Mouse (Mus musculus) heart, embryonic 14.5 days (tissue): ENCODE results near the gene Tbc1d16. TPM values are rescaled to one million over a fixed set of nuclear protein-coding genes. Genes with fewer than 3 reads are reported as not detected.

Experiments
- ATAC-seq: fragments of 200-750 bp; cut with Nextera tagmentation; 2 replicates; pipeline ENCODE4 v1.8.0; 2017; ENCODE audit warnings: low read depth, moderate TSS enrichment; ENCODE audit not compliant: insufficient number of reproducible peaks, insufficient read depth, low FRiP score
- H3K27ac ChIP-seq, 2 experiments: fragments of 200-500 bp in 1 of 2; fragments of 300-500 bp in 1 of 2; sonication (generic) in 1 of 2; replicated peaks in 1 of 2; 2 replicates each; pipeline ENCODE4 v1.5.1; 2012 to 2014; ENCODE audit warnings: low read depth in 2 of 2, low read length in 2 of 2, control low read depth in 1 of 2, mild to moderate bottlenecking in 1 of 2, mixed read lengths in 1 of 2; ENCODE audit not compliant: control insufficient read depth in 1 of 2, insufficient read depth in 1 of 2
- H3K27me3 ChIP-seq: fragments of 300-500 bp; sonication (generic); 2 replicates; pipeline ENCODE4 v1.6.1; 2014; ENCODE audit warnings: mild to moderate bottlenecking, low read length, control low read depth; ENCODE audit not compliant: control insufficient read depth, insufficient read depth
- H3K36me3 ChIP-seq: fragments of 300-500 bp; sonication (generic); 2 replicates; pipeline ENCODE4 v1.6.1; 2014; ENCODE audit warnings: mild to moderate bottlenecking, control low read depth, low read length, mixed read lengths; ENCODE audit not compliant: control insufficient read depth, insufficient read depth
- H3K4me1 ChIP-seq, 2 experiments: fragments of 200-500 bp in 1 of 2; fragments of 300-500 bp in 1 of 2; sonication (generic) in 1 of 2; 2 replicates each; pipeline ENCODE4 v1.6.1; 2012 to 2014; ENCODE audit warnings: low read length in 2 of 2, control low read depth in 1 of 2, mixed read lengths in 1 of 2; ENCODE audit not compliant: control insufficient read depth in 2 of 2, insufficient read depth in 2 of 2
- H3K4me2 ChIP-seq: fragments of 300-500 bp; sonication (generic); 2 replicates; pipeline ENCODE4 v1.6.1; 2014; ENCODE audit warnings: mild to moderate bottlenecking, low read length
- H3K4me3 ChIP-seq, 2 experiments: fragments of 200-500 bp in 1 of 2; fragments of 300-500 bp in 1 of 2; sonication (generic) in 1 of 2; 2 replicates each; pipeline ENCODE4 v1.5.1; 2012 to 2014; ENCODE audit warnings: low read length in 2 of 2, mild to moderate bottlenecking in 2 of 2, control low read depth in 1 of 2, low read depth in 1 of 2, moderate library complexity in 1 of 2; ENCODE audit not compliant: control insufficient read depth in 1 of 2, insufficient read depth in 1 of 2
- H3K9ac ChIP-seq: fragments of 300-500 bp; sonication (generic); 2 replicates; pipeline ENCODE4 v1.6.1; 2014; ENCODE audit warnings: mild to moderate bottlenecking, low read length
- H3K9me3 ChIP-seq: fragments of 300-500 bp; sonication (generic); 2 replicates; pipeline ENCODE4 v1.6.1; 2016; ENCODE audit warnings: low read length, control low read depth; ENCODE audit not compliant: control insufficient read depth
- WGBS: fragments of 180-500 bp; shearing (Covaris S2); extraction: QIAGEN DNeasy Blood & Tissue Kit; methylation state at CpG from one replicate; pipeline ENCODE4 v1.1.7; 2014; 5-methylcytosine and 5-hydroxymethylcytosine counted together
- polyA plus RNA-seq: library from polyadenylated mRNA; unstranded; fragments of >200 nt; fragmentation: Nextera tagmentation; extraction: Ambion mirVana; gene quantifications from 2 replicates; pipeline ENCODE4 v1.2.1, GENCODE M21; 2014

Tbc1d16 gene
- polyA plus RNA-seq, 1 experiment from 2014 or later, result 10.3 TPM

DNA sequence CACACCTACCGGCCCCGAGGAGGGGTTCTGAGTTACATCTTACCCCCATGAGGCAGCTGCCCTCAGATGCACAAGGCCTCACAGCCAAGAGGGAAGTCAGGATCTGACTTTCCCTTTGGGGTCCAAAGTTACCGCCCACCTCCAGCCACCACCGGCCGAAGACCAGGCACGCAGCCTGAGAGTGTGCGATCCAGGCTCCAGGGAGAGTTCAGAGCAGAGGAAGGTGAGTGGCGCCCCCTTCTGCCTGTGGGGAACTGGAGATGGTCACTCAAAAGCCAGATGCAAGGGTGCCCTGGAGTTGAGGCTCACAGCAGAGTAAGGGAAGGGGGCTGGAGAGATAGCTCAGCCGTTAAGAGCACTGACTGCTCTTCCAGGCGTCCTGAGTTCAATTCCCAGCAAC lies 22.6 kb downstream of the Tbc1d16 start:
- Histone ChIP-seq H3K9ac (no peak overlapping the region), H3K36me3 (peaks cover 31% of the 10 kb centered on the region), H3K27me3 (no peaks in the 10 kb centered on the region), H3K4me1 (peaks cover 12 to 13% of the 10 kb centered on the region in 2 experiments), H3K4me3 (no peak overlapping the region), H3K4me2 (no peak overlapping the region), H3K9me3 (no peaks in the 10 kb centered on the region), H3K27ac (no peak overlapping the region)
- no peak for ATAC-seq
- 84% methylated on average over 10 of the region's 10 CpGs for WGBS

DNA sequence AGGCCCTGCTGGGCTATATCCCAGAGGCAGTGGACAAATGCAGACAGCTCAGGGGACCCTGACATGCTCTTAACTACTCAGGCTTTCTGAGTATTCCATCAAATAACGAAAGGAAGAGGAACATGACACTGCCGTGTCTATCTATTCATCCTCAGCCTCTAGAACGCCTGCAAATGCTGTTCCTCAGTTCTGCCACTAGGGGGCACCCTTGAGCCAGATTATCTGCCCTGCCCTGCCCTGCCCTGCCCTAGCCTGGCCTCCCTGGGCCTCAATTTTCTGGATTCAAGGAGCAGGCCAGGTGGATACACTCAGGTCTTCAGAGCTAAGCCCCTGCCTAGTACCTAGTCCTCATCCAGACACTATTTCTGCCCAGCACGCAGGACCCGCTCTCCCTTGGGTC lies 24.9 kb downstream of the Tbc1d16 start:
- Histone ChIP-seq H3K9me3 (no peaks in the 10 kb centered on the region), H3K4me2 (no peak overlapping the region)
- WGBS, result 43% methylated on average over 5 of the region's 5 CpGs

DNA sequence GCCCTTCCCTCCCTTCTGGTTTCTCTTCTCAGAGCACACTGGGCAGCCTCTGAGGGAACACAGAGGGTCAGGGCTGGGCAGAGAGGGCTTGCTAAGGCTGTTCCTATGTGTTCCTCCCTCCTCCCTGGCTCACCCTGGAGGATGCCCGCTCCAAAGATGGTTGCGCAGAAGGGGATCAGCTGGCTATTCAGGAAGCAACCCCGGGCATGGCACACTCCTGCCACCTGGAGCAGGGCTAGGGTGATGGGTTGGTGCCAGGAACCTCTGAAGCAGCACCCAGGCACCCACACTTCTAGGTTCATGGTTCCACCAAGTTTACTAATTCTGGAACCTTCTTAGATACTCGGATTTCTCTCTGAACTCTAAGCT lies 29.1 kb downstream of the Tbc1d16 start:
- H3K9me3 ChIP-seq, result no peaks in the 10 kb centered on the region
- no peak overlapping the region for H3K27ac ChIP-seq
- no peaks in the 10 kb centered on the region for H3K4me1 ChIP-seq
- no peak overlapping the region for H3K9ac ChIP-seq
- peaks cover 11% of the 10 kb centered on the region; the same call in 1 of the 2 replicates for H3K36me3 ChIP-seq
- 86% methylated on average over 4 of the region's 4 CpGs for WGBS
- H3K27me3 ChIP-seq, result no peaks in the 10 kb centered on the region
- ATAC-seq, result no peak
- H3K4me3 ChIP-seq, result no peak overlapping the region
- no peak overlapping the region for H3K4me2 ChIP-seq

More for the DNA sequence above, 24.9 kb downstream of the Tbc1d16 start:
- H3K36me3 ChIP-seq, result peaks cover 22% of the 10 kb centered on the region
- no peak overlapping the region for H3K9ac ChIP-seq
- H3K4me1 ChIP-seq, result no peaks in the 10 kb centered on the region
- no peak for ATAC-seq
- no peak overlapping the region for H3K27ac ChIP-seq
- no peaks in the 10 kb centered on the region for H3K27me3 ChIP-seq
- no peak overlapping the region for H3K4me3 ChIP-seq

DNA sequence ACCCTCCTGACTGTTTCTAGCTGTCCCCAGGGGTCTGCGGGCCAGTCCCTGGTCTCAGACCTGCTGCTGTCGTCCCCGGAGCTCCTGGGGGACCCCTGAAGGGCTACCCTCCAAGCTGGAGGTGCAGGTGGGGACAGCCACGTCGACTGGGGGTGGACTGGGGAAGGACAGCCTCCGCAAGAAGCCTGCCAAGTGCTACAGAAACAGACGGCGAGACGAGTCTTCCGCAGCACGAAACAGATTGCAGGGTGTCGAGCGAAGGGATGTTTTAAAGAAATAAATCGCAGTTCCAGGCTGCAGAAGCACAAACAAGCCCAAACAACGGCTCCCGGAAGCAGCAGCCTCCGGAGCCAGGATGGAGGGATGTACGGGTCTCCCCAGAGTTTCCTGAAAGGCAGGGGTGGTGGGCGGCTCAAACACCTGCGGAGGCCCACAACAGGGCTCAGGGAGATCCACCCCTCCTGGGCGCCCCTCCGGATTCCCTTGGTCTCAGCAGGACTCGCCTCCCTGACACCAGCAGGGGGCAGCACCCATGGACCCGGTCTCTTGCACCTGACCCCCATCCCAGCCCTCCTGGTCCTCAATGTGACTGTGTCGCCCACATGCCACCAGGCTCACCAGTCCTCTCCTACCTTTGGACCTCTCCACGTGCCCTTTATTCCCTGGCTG lies 29.6 kb downstream of the Tbc1d16 start:
- Histone ChIP-seq H3K27me3 (no peaks in the 10 kb centered on the region), H3K9me3 (no peaks in the 10 kb centered on the region), H3K4me2 (no peak overlapping the region), H3K4me3 (no peak overlapping the region), H3K27ac (no peak overlapping the region), H3K9ac (no peak overlapping the region), H3K4me1 (no peaks in the 10 kb centered on the region), H3K36me3 (peaks cover 11% of the 10 kb centered on the region; the same call in 1 of the 2 replicates)
- 60% methylated on average over 26 of the region's 26 CpGs for WGBS
- ATAC-seq, result no peak

DNA sequence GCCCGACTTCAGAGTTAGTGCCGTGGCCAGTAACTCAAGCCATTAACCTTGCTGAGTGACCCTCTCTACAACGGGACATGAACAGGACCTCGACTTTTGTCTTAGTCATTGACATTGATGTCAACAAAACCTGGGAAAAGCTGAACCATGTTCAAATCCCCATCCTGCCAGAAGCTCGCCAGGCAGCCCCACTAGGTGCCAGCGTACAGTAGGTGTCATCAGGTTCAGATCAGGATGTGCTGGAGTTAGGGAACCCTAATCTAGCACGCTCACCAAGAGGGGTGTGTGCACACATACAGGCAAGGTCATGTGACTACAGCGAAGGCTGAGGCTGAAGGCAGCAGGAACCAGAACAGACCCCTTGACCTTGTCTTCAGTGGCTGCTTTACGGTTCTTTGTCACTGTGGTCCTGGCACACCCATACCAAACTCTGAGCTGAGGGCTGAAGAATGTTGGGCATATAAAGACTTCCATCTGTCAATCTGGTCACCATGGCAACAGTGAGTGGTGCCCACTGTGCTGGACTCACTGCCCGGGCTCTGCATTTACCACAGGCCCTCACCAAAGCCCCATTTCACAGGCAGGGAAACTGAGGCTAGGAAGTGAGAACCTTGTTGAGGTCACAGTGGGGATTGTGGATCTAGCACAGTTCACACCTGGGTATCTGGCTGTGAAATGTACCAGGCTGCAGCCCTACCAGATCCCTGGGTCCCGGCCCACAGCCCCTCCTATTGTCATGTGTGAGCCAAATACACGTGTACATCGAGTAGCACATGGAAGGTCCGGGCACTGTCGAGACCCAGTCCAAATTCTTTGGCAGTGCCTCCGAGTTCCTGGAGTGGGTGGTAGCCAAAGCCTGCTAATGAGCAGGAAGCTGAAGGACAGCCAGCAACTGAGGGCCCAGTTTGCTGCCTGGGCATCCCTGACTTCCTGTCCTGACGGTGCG lies 30.4 kb downstream of the Tbc1d16 start:
- Histone ChIP-seq H3K9me3 (no peaks in the 10 kb centered on the region), H3K27me3 (no peaks in the 10 kb centered on the region), H3K9ac (no peak overlapping the region), H3K4me2 (no peak overlapping the region), H3K4me1 (no peaks in the 10 kb centered on the region), H3K4me3 (no peak overlapping the region), H3K27ac (no peak overlapping the region), H3K36me3 (peaks cover 11% of the 10 kb centered on the region; the same call in 1 of the 2 replicates)
- WGBS, result 81% methylated on average over 18 of the region's 18 CpGs
- no peak for ATAC-seq

DNA sequence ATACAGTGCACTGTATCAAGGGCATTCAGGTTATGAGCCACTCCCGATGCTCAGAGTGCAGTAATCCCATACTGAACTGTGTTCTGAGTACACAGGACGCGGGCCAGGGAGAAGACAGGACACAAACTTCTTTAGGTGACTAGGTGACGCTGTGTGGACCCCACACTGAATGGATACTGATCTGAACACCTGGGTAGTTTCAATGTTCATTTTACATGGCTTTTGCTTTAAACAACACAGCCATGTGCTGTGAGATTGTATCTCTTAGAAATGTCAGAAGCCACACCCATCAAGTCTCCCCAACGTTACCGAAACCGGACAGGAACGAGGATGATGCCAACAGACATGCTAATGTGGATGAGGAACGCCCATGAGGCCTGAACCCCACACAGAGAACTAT lies 35.7 kb downstream of the Tbc1d16 start:
- no peaks in the 10 kb centered on the region for H3K36me3 ChIP-seq
- no peak overlapping the region for H3K4me2 ChIP-seq
- 82% methylated on average over 9 of the region's 9 CpGs for WGBS
- H3K27me3 ChIP-seq, result no peaks in the 10 kb centered on the region
- H3K27ac ChIP-seq, result no peak overlapping the region
- no peak for ATAC-seq
- no peaks in the 10 kb centered on the region for H3K9me3 ChIP-seq
- no peak overlapping the region for H3K9ac ChIP-seq
- peaks cover 11% of the 10 kb centered on the region in 2 experiments; a peak in 3 of 4 replicates for H3K4me1 ChIP-seq
- H3K4me3 ChIP-seq, result no peak overlapping the region

DNA sequence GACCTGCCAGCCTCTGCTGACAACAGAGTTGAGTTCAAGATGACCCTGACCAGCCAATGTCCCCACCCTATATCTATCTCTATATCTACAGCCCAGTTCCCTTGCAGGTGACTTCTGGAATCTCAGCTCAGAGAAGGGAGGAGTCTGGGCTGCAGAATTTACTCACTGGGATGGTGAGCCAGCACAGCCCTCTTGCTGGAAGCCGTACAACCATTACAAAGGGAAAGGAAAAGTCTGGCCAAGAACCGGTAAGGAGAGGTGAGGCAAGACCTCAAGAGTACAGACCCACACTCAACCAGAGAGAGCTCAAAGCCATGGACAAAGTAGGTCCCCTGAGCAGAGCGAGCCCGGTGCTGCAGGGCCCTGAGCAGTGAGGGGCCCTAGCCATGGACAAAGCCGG lies 36.1 kb downstream of the Tbc1d16 start:
- WGBS, result 79% methylated on average over 5 of the region's 5 CpGs
- Histone ChIP-seq H3K9me3 (no peaks in the 10 kb centered on the region), H3K9ac (no peak overlapping the region), H3K4me3 (no peak overlapping the region), H3K36me3 (no peaks in the 10 kb centered on the region), H3K4me2 (no peak overlapping the region), H3K4me1 (peaks cover 14 to 15% of the 10 kb centered on the region in 2 experiments; a peak in 3 of 4 replicates), H3K27ac (no peak overlapping the region), H3K27me3 (no peaks in the 10 kb centered on the region)
- no peak for ATAC-seq
